Mouse (Mus musculus): ENCODE data around the gene Pnkp.

- TF ChIP-seq FLI1 (IDR thresholded peaks at IDR 0.05; ENCODE audit: low read length): no peak
- TF ChIP-seq GATA1 (IDR thresholded peaks at IDR 0.05; ENCODE audit: borderline replicate concordance, low read length): no peak
These were observed 36.3 kb downstream of the Pnkp start for GRCm38 (mm10) chr7:44893197-44893596.
